Mouse (Mus musculus): ENCODE data around the gene Adamtsl1.

Adamtsl1 gene

GRCm38 (mm10) chr4:86178116-86178515, 664.1 kb downstream of the Adamtsl1 start:
- in situ Hi-C loops (cut with MboI; ENCODE audit: low sequenced_read_pairs): no loop called here

GRCm38 (mm10) chr4:86183701-86184173, 669.8 kb downstream of the Adamtsl1 start:
- in situ Hi-C loops (cut with MboI; ENCODE audit: low sequenced_read_pairs): no loop called here

- in situ Hi-C loops (cut with MboI; ENCODE audit: low sequenced_read_pairs): no loop called here
Observed at GRCm38 (mm10) chr4:86189853-86190252, 675.9 kb downstream of the Adamtsl1 start.

DNA sequence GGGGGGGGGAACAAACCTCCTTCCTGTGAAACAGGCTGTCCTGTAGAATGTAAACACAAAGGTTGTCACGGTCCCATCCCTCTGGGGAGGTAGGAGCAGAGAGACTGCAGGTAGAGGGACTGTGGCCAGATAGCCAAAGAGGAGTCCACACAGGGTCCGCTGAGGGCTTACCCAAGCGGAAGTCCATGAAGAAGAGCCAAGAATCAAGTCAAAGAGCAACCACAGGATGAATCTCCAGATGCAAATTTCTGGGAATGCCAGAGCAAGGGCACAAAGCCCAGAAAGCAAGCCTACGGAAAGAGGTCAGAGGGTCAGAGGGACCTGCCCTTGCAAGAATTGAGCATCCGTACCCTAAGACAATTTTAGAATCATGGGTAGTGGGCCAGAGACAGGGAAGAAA, 677.2 kb downstream of the Adamtsl1 start:
- in situ Hi-C loops (cut with MboI; ENCODE audit: low sequenced_read_pairs): no loop called here

- in situ Hi-C loops (cut with MboI; ENCODE audit: low sequenced_read_pairs): no loop called here
Observed at GRCm38 (mm10) chr4:86201766-86202165, 687.8 kb downstream of the Adamtsl1 start.

- in situ Hi-C loops (cut with MboI; ENCODE audit: low sequenced_read_pairs): no loop called here
Observed at GRCm38 (mm10) chr4:86203288-86203687, 689.3 kb downstream of the Adamtsl1 start.

- in situ Hi-C loops (cut with MboI; ENCODE audit: low sequenced_read_pairs): no loop called here
Observed at GRCm38 (mm10) chr4:86224875-86225274, 710.9 kb downstream of the Adamtsl1 start.

DNA sequence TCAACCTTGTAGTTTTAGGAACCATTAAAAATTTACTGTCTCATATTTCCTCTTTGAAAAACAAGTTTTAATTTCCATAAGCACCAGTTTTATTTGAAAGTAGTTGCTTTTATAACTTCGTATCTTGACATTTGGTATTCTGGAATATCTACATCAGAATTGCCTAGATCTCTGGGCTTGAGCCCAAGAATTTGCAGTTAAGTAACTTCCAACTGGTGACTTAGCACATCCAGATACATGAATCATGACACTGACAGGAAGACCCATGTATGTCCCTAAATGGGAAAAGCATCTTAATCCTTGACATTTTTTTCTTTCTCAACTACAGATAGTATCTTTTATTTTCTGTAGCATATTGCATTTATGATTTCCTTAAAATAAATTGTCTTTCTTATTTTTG, 713.1 kb downstream of the Adamtsl1 start:
- in situ Hi-C loops (cut with MboI; ENCODE audit: low sequenced_read_pairs): no loop called here

DNA sequence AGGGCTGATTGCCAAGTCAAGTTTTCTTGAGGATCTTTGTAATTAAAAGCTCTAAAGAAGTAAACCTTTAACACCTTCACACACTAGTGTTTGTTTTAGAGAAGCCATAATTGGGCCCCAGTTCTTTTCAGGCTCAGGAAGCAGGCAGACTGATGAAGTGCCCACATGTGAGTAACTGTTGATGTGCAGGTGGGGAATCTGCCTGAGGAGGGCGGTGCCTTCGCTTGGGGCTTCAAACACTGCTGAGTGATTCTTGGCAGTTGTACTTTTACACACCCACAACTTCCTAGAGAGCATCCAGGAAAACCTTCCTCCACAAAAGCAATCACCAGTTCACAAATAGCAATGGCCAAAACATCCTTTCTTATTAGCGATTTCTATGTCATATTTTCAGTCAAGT, 719.2 kb downstream of the Adamtsl1 start:
- in situ Hi-C loops (cut with MboI; ENCODE audit: low sequenced_read_pairs): no loop called here

DNA sequence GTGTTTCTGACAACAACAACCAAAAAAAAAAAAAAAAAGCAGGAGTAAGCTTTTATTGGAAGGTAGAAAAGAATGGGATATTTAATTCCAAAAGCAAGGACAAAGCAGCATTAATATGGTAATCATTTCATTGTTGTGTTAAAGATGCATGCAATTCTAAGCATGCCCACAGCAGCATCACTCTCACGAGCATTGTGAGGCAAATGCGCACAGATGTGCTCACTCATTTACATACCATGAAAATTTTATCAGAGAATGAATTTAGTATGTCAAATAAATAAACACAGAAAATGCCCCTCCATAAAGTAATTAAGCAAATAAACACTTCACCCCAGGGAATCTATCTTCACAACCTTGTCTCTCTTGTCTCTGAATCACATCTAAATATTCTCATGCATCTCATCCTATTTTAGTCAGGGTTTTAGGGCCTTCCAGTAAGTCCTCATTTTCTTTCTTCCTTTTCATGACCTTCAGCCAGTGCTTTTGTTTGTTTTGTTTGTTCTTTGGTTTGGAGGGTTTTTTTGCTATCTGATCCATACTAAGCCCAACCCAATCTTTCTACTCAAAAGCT, 728.0 kb downstream of the Adamtsl1 start:
- in situ Hi-C loops (cut with MboI; ENCODE audit: low sequenced_read_pairs): no loop called here

DNA sequence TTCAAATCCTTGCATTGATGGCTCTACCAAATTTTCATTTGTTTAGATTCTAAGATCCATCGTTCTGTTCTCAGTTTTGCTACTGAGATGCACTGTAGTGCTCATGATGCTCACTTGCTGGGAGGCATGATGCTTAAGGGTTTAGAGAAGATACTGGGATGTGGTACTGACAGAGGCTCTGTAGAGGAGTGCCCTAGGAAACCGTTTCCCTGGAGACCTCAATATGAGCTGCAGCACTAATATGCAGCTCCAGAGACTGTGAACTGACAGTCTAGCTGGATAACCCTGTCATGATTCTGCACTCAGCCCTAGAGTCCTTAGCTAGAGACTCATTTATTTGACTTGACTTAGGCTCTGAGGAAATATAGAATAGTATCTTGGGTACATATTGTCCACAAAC, 756.1 kb downstream of the Adamtsl1 start:
- in situ Hi-C loops (cut with MboI; ENCODE audit: low sequenced_read_pairs): no loop called here

DNA sequence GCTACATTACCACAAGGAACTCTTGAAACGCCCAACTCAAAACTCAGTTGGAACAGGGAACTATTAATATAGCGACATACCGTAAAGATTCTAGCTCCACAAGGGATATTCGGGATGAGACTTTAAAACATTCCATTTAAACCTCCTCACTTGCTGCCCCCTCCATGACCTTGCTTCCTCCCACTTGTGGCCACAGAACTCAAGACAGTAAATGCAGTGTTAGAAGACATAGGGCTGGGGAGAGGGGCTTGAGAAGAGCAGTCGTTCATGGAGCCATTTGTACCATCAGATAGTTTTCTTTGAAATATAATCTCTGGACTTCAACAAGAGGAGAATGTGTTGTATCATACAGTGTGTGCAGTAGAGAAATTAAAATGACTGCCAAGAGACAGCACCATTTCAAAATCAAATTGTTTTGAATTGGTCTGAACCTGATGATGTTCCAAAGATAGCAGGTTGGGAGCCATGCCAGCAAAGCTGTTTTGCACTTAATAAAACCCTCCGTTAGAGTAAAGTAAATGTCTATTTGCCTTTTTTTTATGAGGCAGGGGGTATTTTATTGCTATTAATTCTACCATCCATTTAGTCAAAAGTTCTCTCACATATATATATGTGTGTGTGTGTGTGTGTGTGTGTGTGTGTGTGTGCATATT, 759.9 kb downstream of the Adamtsl1 start:
- in situ Hi-C loops (cut with MboI; ENCODE audit: low sequenced_read_pairs): no loop called here

GRCm38 (mm10) chr4:86274663-86275062, 760.7 kb downstream of the Adamtsl1 start:
- in situ Hi-C loops (cut with MboI; ENCODE audit: low sequenced_read_pairs): no loop called here

- in situ Hi-C loops (cut with MboI; ENCODE audit: low sequenced_read_pairs): no loop called here
Observed at GRCm38 (mm10) chr4:86276021-86276813, 762.2 kb downstream of the Adamtsl1 start.

DNA sequence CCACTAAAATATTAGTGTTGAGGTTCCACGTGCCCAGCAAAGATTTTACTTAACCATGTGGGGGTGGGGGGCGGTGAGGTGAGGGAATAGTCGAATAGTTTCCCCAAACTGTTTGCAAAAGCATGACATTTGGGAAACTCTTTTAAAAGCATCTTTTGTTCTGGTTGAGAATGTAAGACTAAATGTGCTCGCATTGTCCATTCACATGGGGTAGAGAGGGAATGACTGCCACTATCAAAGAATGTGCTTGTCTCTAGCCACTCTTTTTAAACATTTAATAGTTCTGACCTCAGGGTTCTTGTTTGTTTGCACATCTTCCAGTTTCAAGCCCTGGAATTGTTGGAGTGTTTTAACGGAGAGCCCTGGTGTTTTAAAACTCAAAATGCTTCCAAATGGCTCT, 764.6 kb downstream of the Adamtsl1 start:
- in situ Hi-C loops (cut with MboI; ENCODE audit: low sequenced_read_pairs): no loop called here

GRCm38 (mm10) chr4:86286572-86286971, 772.6 kb downstream of the Adamtsl1 start:
- in situ Hi-C loops (cut with MboI; ENCODE audit: low sequenced_read_pairs): no loop called here

DNA sequence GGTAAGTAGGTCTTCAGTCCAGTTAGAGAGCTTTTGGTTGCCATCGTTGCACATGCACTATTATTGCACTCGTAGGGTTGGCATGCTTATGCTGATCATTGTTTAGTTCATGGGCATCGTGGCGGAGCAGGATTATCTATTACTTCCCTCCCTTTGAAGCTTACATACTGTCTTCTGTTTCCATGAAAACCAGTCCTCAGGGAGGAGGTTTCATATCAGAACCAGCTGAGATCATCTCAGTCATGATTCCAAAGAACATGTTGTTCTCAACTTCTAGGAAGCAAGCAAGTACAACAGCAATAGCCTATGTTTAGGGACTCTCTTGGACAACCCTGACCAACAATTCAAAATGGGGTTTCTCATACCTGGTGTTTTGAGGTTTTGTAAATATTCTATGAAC, 774.3 kb downstream of the Adamtsl1 start:
- in situ Hi-C loops (cut with MboI; ENCODE audit: low sequenced_read_pairs): no loop called here

DNA sequence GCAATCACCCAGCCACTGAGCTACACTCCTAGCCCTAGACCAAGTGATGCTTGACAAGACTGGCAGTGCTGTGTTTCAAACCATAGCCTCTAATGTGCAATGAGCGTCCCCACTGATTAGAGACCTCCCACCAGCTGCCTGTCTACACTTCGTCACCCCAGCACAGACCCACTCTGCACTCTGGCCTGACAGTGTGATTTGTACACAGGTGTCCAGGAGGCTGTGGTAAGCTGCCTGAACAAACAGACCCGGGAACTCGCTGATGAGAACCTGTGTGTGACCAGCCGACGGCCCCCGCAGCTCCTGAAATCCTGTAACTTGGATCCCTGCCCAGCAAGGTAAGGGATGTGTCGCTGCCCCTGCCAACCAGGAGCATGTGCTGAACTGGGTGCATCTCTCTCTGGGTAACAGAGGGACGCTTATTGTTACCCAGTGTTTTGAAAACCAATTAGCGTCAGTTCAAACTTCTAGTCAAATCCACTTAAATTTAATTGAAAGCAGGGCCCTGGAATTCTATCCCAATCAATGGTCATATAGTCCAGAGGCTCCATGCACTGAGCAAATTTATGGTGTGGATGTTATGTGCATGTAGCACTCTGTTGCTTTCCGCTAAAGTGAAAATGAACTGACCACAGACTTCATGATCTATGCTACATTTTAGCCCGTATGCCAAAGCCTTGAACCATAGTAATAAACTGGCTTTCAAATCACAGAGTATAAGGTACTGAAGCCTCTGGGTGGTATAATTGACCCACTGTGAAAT, 775.7 kb downstream of the Adamtsl1 start:
- in situ Hi-C loops (cut with MboI; ENCODE audit: low sequenced_read_pairs): no loop called here

GRCm38 (mm10) chr4:86294828-86295251, 780.9 kb downstream of the Adamtsl1 start:
- in situ Hi-C loops (cut with MboI; ENCODE audit: low sequenced_read_pairs): no loop called here

DNA sequence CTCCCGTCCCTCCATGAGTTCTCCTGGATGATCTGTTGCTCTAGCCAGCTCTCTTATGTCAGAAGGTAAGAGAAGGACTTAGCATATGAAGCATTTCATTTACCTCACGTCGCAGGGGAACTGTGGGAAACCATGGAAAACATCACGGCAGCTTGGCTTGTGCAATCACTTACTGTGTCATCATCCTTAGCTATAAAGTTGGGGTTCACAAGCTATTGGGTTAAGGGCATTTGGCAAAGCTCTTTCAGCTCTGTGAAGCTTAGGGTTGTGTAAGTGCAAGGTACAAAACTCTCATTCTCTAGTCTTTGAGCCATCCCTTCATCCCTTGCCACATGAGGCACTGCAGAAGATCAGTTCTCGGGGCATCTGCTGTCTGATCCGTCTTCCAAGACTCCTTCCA, 787.5 kb downstream of the Adamtsl1 start:
- in situ Hi-C loops (cut with MboI; ENCODE audit: low sequenced_read_pairs): no loop called here

- in situ Hi-C loops (cut with MboI; ENCODE audit: low sequenced_read_pairs): no loop called here
Observed at GRCm38 (mm10) chr4:86302095-86302494, 788.1 kb downstream of the Adamtsl1 start.

Measured in CH12F3 (cell line).